Mouse (Mus musculus) heart, adult 11 months (tissue): ENCODE measurements around the gene Mep1a.
"Not testable (repeated sequence)": the region's sequence is repeated elsewhere in the genome, so short reads cannot be mapped to it uniquely, and the experiment has no call there.

ENCODE experiments used
- DNase-seq: peaks from one replicate; pipeline ENCODE4 v3.0.0; 2022

Gene Mep1a

DNA sequence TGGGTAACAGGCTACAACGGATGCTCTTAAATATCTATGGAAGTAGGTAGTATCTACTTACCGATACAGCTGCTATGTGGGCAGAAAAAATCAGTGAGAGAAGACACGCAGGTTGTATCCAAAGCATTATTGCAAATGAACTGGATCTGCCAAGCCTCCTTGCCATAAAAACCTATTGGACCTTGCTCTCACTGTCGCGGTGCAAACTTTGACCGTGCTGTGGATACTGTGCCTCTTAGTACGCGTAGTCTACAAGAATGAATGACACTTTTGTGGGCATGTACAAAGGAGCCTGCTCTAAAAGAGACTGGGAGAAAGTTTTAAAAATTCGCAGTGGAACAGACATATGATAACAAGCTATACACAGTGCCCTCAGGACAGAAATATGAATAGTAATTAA, at the start of gene Mep1a:
TSS of gene Mep1a (minus strand) at position 221 of the 400 bp plus-strand sequence.
- DNase-seq: no peak

DNA sequence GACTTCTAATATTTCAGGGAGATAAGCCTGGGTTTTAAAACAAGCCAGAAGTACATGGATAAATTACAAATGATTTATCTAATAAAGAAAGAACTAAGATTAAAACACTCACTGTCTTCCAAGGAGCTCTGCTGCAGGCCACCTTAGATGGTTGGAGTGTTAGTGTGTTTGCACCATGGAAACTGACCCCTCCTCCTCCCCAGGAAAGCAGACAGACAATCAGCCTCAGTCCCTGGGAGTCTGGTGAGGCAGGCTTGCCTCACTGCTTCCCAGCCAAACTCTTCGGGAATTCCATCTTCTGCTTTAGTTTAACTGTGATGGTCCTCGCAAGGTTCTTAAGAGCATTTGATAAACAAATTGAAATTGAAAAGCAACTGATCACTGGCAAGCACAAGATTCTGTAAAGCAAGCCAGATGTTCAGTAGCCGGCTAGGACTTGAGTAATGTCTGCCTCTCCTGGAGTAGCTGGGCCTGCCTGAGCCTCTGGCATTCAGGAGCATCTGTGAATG, 48.6 kb upstream of the Mep1a start:
- no peak for DNase-seq

DNA sequence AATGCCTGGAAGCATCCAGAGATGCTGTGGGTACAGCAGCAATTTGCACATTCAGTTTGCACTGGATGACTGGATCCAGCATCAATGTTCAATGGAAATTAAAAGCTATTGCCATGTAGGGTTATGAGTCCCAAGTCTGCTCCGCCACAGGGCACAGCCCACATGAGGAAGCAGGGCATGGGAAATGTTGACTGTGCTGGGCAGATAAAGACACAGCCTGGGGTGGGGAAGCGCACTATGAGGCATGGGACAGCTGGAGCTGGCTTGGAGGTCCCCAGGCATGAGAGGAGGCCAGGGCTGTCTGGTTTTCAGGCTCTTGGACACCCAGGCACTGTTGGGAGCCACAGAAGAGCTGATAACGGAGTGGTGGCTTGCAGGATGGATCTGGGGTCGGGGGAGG, 41.4 kb upstream of the Mep1a start:
- DNase-seq: no peak

DNA sequence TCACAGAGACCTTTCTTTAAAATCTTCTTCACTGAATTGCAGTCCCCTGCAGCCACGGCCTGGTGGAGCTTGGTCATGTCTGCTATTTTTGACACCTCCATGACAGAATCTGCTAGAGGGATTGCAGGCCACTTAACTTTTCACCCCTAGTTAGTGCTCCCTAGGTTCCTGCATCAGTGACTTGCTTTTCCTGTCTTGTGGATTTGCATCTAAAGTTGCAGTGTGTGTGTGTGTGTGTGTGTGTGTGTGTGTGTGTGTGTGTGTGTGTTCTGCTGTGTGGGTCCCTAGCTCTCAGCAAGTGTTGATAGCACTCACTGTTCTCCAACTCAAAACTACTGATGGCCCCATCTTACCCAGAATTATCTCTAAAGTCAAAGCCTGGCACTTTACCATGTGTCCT, 40.9 kb upstream of the Mep1a start, which contains the start of gene Ankrd66:
TSS of gene Ankrd66 (minus strand) at position 101 of the 400 bp plus-strand sequence.
- no peak for DNase-seq

DNA sequence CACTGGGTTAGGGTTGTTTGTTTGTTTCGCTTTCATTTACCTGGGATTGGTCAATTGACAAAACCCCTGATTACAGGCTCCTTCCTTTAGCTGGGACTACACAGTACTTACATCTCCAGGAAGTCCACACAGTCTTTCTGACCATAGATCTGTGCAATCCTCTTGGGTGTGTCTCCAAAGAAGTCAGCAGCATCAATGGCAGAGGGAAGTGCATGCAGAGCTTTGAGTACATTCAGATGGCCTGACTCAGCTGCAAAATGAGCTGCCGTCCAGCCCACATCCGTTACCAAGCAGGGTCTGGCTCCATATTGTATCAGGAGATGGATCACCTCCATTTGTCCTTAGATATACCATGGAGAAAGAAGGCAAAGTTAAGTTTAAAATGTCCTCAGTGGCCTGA, 36.2 kb upstream of the Mep1a start:
- DNase-seq: peak; percentile 77

DNA sequence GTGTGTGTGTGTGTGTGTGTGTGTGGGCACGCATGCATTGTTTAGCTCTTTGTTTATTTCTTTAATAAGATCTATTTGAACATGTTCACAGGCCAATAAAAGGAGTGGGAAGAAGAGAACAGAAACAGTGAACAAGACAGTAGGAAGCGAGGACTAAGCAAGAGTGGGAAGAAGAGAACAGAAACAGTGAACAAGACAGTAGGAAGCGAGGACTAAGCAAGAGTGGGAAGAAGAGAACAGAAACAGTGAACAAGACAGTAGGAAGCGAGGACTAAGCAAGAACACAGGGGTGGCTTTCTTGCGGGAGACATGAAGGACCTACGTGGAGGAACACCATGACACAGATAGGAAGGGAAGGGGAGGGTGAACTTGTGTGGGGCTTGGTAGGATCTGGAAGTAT, 34.2 kb upstream of the Mep1a start:
- DNase-seq: not testable (repeated sequence)

DNA sequence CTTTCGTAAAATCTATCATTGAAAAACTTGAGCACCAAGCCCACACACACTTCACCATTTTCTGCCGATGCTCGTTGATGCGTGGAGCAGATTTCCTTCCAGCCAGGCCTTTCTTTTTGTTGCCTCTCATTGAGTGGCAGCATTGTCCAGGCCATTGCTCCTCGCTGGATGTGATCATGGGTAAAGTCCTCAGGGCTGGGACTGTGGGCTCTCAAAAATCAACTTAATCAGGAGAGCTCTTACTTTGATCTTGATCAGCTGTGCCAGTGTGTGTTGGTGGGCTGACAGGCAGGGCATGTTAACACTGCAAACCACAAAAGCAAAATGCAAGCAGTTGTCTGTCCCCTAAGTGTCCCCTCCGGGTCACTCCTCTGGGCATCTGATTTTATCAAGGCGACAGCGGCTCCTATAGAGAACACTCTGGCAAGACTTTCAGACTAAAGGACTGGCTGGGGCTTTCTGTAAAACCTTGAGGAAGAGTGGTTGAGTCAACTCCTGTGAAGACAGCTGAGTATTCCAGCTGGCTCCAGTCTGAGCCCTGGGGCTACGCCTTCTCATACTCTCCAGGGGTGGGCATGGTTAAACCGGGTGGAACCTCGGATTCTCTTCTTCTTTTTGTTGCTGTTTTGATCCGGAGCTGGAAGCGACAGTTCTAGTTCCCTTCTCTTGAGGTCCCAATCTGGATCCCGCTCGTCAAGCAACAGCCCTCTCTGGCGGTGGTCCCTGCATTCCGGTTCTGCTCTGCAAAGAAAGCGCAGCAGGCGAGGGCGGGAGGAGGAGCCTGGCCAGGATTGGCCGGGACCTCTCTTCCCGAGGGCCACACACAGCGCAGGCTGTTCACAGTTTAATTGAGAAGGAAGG, 32.0 kb upstream of the Mep1a start:
- DNase-seq: peak; percentile 95

DNA sequence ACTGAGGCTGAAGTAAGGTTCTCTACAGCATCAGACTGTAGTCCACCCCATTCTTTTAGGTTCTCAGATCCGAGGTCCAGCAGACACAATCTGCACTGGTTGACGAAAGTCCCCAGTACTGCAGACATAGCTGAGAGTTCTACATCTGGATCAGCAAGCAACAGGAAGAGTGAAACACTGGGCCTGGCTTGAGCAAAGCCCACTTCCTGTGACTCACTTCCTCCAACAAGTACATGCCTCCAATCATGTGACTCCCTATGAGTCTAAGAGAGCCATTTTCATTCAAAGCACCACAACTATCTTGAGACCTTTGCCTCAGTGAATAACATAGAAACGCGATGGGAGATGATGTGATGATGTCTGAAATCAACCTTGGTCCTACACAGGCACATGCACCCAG, 28.6 kb upstream of the Mep1a start:
- DNase-seq: peak; percentile 44

DNA sequence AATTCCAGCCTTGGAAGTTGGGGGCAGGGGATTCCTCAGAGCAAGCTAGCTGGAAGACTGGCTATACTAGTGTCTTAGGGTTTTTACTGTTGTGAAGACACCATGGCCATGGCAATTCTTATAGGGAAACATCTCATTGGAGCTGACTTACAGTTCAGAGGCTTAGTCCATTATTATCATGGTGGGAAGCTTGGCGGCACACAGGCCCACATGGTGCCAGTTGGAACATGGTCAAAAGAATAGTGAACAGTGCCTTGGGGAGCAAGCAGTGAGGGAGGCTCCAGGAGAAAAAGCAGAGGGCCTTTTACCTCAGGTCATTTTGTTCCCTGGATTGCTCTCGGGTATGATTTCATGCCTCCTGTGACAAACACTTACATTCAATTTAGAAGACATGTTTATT, 27.9 kb upstream of the Mep1a start:
- DNase-seq: peak; percentile 71

DNA sequence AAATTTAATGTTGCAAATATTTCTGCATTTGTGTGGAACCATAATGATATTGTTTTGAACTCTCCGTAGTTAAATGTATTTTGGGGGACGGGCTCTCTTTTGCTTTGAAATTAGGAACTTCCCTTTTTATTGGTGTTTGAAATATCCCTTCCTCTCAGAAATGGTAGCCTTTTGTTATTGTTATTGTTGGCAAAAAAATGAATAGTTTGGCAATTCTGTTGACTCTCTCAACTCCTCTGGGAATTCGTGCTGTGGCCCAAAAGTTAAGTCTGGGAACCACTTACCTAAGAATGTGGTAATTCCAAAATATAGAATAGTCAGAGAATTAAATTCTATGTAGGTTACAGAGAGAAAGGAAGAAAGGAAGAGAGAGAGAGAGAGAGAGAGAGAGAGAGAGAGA, 17.6 kb upstream of the Mep1a start:
- no peak for DNase-seq

DNA sequence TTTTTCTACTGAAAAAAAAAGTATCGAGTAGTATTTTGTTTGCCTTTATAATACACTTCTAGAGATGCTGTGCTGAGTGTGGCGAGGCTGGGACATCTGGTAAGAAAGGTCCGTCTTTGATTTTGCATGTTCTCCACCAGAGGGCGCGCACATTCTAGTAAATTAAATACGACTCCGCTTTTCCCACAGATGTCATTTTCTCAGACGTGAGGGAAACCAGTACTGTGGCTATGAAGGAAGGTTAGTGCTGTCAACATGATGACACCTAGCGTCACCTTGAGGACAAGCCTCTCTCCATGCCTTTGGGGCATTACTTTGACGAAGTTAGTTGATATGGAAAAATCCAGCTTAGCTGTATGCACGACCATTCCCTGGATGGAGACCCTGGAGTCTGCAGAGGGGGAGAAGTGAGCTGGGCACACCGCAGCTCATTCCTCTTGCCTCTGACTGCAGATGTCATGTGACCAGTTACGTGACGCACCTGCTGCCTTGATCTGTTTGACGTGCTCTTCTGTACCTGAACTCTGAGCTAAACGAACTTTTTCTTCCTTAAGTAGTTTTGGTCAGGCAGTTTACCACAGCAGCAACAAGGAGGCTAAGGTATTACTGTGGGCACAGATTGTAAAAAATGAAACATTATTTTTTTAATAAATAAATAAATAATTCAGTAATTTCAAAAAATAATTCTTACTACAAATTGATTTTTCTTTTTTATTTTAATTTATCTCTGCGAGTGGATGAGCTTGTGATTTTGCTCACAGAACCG, 16.2 kb upstream of the Mep1a start:
- DNase-seq: peak; percentile 92

DNA sequence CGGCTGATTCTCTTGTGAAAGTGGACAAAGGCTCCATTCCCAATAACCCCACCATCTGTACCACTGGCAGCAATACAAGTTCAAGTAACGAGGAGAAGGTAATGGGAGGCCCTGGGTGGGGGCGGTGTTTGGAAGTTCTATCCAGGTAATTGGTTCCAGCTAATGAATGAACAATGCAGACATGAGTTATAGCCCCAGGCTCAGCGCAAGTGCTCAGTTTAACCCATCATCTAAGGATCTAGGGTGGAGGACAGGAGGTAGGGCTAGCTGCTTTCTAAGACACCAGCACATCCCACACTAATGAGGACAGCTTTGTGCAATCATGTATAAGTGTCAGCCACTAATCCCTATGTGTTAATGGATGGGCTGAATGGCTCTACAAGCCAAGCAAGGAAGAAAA, 8.2 kb upstream of the Mep1a start:
- DNase-seq: no peak

DNA sequence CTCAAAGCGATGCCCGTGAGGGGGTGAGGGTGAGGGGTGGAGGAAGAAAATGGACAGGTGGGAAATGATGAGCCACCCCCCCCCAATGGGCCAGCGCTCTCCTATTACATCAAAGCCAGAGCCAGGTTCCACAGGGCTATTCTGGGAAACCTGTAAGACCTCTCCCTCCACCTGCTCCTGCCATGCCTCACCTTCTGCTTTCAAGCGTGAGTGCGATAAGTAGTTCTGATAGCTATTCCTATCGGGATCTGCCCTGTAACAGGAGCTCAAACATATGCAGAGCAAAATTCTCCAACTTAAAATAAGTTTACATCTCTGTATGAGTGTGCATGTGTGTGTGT, 2.0 kb upstream of the Mep1a start:
- DNase-seq: no peak

DNA sequence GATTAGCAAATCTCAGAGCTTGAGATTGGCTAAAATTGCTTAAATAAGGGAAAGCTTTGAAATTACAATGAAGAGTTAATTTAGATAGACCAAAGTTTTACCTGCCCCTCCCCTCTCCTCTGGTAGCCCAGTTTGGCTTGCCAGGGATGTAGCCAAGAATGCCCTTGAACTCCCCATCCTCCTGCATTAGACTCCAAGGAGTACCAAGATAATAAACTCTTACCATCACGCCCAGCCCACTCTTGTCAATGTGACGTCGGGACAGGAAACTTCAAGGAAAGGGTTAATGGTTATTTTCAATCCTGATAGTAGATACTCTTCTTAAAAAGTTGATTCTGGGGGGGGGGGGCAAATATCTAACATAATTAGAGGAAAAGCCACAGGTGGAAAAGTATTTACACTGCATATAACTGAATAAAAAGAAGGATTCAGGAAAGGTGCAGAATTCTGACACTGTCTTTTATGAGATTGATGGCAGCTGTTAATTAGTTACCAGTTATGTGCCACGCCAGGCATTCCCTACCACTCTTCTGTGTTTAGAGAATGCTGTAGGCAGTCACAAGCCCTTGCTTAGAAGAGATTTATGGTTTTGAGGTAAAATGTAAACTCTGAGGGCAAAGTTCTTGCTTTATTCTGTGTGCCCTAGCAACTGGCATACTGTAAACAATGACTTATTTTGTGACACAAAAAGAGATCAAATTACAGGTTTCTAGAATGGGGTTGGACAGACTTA, 1.4 kb upstream of the Mep1a start:
- DNase-seq: no peak

DNA sequence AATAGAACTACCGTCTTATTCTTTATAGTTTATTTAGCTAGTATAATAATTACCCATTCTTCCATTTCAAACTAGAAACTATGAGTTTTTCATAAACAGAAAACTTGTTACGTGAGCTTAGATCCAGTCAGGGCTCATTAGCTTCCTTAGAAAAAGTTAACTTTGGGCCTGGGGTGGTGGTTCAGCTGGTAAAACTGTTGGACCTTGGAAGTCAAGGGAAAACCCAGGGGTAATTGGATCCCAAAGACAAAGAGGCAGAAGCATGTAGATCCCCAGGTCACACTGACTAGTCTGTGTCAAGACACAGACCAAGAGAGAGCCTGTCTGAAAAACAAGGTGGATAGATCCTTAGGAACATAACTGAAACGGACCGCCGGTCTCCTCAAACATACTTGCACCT, 981 bp downstream of the Mep1a start:
- DNase-seq: no peak

DNA sequence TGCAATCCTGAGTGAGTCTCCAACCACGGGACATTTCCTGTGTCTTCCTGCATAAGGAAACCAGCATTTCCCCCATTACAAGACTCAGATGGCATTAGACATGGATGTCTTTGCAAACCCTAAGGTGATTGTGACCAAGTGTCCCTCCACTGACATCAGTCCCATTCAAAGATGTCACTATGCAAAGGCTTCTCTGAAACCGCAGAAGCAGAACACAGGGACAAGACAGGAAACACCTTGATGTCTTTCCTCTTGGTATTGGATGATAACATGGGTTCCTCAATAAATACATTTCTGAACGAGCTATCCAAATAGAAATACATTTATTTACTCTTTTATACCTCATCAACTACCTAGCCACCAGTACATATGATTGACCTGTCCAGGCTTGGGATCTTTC, 1.4 kb downstream of the Mep1a start:
- no peak for DNase-seq

DNA sequence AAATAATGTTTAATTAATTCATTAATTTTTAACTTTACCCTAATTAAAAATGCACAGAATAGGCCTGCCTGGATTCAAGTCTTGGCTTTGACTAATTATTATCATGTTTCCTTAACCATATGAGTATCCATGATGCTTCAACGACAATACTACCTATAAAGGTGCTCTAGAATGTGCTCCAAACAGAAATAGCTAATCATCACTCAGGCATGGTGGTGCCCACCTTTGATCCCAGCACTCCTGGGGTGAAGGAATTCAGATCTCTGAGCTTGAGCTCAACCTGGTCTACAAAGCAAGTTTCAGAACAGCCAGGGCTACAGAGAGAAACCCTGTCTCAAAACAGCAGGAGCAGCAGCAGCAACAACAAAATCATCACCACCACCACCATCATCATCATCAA, 2.1 kb downstream of the Mep1a start:
- DNase-seq: no peak

DNA sequence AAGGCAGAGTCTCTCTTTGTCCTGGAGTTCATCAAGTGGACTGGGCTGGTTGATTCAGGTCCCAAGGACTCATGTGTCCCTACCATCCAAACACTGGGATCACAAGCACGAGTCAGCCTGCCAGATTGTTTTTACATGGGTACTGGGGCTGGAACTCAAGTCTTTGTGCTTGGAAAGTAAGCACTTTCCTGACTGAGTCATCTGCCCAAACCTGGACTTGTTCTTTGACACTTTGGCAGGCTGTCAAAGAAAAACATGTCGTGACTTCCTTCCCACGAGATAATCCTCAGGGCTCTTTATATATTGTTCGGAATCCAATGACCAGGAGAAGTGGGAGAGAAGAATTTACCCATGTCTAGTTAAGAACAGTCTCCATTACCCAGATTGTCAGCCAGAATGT, 5.1 kb downstream of the Mep1a start:
- DNase-seq: no peak

DNA sequence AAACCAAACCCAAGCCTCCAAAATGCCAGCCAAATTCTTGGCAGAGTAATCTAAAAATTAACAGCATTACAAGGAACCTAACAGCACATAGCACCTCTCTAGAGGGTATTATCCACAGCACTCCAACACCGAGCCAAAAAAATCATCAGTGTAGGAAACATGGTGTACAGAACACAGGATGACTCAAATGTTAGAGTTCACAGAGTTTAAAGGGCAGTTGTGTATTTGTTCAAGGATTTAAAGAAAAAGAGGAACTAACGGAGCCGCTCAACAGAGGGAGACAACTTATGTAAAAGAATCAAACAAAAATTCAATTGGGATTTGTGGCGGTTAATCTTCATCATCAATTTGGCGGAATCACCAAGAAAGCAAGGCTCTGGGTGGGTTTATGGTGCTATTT, 7.1 kb downstream of the Mep1a start:
- DNase-seq: no peak

DNA sequence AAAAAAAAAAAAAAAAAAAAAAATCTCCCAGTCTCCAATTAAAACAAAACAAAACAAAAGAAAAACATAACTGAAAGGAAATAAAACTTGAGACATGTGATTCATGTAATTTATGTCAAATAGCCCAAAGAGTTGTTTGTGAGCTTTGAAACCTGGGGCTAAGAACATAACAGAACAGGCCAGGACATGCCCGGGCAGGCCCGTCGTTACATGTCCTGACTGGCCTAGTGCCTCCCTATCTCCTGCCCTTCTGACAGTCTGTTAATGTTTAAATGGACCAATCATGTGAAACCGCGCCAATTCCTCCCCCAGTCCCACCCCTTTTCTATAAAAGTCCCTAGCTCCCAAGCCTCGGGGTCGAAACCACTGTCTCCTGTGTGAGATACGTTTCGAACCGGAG, 12.2 kb downstream of the Mep1a start:
- DNase-seq: peak; percentile 73

DNA sequence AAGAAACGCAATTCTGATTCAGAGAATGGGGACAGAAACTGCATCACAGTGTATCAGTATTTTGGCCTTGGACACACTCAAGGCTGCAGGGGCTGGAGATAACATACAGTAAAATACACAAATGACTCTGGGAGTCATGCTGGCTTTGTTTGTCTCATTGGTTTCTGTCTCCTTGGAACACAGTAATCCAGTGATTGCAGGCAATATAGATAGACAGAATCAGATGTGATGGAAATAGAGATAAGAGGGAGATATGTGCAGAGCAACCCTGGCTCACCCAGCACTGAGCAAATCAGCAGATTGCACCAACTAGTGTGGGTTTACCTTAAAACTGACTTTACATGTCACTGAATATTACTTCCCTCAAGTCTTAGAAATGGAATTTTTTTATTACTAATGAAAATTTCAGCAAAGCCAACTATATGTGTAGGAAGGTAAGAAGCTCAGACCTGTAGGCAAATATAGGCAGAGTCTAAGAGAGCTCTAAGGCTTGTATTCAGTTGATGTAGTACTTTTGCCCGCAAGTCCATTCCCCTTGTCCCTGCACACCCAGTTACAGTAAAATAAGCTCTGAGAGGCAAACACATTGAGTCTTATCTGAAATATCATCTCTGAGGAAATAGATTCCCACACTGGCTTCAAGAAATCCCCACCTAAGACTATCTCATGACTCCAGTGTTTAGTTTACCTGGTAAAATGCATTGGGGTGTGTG, 14.0 kb downstream of the Mep1a start:
- peak; percentile 36 for DNase-seq

DNA sequence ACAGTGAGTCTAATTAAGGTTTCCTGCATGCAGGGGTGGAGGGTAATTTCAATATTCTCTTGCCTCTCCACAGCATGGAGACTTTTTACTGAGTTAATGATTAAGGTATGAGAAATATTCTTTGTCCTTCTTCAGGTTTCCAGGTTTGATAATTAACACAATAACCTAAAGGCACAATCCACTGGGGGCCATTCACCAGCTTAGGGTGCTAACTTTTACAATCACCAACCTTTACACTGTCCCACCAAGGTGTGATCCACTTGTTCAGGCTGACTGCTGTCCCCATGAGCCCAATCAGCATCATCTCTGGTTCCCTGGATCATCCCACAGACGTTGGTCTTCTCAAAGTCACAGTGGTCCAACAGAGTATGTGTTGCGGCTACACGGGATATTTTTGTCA, 16.6 kb downstream of the Mep1a start:
- DNase-seq: peak; percentile 50

DNA sequence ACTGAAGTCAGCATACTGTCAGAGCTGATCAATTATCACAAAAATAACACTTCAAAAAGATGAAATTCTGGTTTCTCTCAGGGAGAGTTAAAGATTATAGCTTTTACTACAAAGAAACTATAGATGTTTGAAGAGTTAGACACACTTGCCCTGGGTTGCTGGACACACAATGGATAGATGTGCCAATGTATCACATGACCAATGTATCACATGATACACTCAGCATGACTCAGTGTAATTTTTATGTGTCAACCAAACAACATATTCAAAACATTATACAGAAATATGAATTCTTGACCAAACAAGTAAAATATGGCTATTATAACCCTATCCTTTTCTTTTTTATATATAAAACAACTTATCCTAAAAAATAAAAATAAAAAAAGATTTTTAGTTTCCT, 25.0 kb downstream of the Mep1a start:
- DNase-seq: no peak
